Comparison of ENCODE assay signal across 9 mouse cellular contexts in the genomic region with DNA sequence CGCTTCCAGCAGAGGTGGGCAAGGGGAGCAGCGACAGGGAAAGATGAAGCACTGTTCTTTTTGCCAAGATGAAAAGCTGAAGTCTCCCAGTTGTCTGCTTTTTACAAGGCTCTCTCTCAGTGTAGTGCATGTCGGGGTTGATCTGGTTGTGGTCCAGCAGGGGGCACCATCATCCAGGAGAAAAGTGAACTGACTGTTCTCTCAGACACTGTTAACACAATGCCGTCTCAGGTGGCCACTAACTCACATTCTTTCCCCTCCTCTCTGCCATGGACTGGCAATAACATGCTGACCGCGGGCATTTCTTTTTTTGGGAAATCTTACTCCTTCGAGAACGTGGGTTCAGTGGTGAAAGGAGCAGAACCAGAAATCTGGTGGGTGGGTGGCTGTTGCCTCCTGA. TPM values are rescaled to one million over a fixed set of nuclear protein-coding genes. Genes with fewer than 3 reads are reported as not detected.
A peak's percentile ranks its signal among the peaks of the same experiment; 100 is the strongest.
DNase-seq lines count a peak whose midpoint lies in the region; ATAC-seq lines count a peak whose summit lies in the region.
"Had no signal": no experiment of that assay in that cellular context is flagged by ENCODE, and none has a peak within 500 bp of the region (broad histone marks: within the 10 kb centered on the region; RNA-seq: fewer than 3 reads in every experiment).

No protein-coding gene starts in this region.

- H3K9ac ChIP-seq in hindbrain, embryonic 14.5 days, result no peak overlapping the region
- H3K9ac ChIP-seq: liver, embryonic 15.5 days had no signal

- H3K4me3 ChIP-seq in hindbrain, embryonic 14.5 days (replicated peaks; ENCODE audit: low read length), result no peak overlapping the region
- H3K4me3 ChIP-seq: liver, embryonic 15.5 days had no signal

- ATAC-seq in hindbrain, embryonic 14.5 days (ENCODE audit: low FRiP score), result peak; percentile 88

- no peak overlapping the region for H3K27ac ChIP-seq in hindbrain, embryonic 14.5 days
- H3K27ac ChIP-seq: liver, embryonic 15.5 days had no signal

- H3K27me3 ChIP-seq in hindbrain, embryonic 14.5 days (ENCODE audit: control insufficient read depth, insufficient read depth, low read length), result no peaks in the 10 kb centered on the region
- H3K27me3 ChIP-seq: liver, embryonic 15.5 days had no signal

- peaks cover 93% of the 10 kb centered on the region for H3K36me3 ChIP-seq in hindbrain, embryonic 14.5 days (replicated peaks; ENCODE audit: control insufficient read depth, insufficient read depth)

- H3K4me1 ChIP-seq in hindbrain, embryonic 14.5 days (replicated peaks; ENCODE audit: control insufficient read depth, insufficient read depth, low read length), result no peaks in the 10 kb centered on the region
- H3K4me1 ChIP-seq: liver, embryonic 15.5 days had no signal

- 42% methylated on average over 8 of the region's 8 CpGs for WGBS in hindbrain, embryonic 14.5 days

- H3K9me3 ChIP-seq in hindbrain, embryonic 14.5 days (ENCODE audit: control insufficient read depth, low read length), result no peaks in the 10 kb centered on the region
- H3K9me3 ChIP-seq: liver, embryonic 15.5 days had no signal

- peak; percentile 63 for DNase-seq in Muller cell, postnatal 12 days (ENCODE audit: inconsistent ontology term)
- peak; percentile 89 to 92 for DNase-seq in cerebellum, postnatal 10 days
- peak; percentile 68 to 76 for DNase-seq in frontal cortex, postnatal 36 days (ENCODE audit: low spot score in 2 of 2)
- DNase-seq in hindbrain, embryonic 14.5 days (ENCODE audit: low spot score), result peak; percentile 85
- peak; percentile 45 to 87 for DNase-seq in layer of hippocampus, postnatal 25 days (ENCODE audit: extremely low spot score in 1 of 2, low spot score in 1 of 2)
- DNase-seq in lung, postnatal 14 days, result peak; percentile 87
- peak; percentile 85 for DNase-seq in retina, embryonic 14.5 days (ENCODE audit: low spot score)
- peak; percentile 78 for DNase-seq in thymus, postnatal 25 days

- H3K4me2 ChIP-seq in hindbrain, embryonic 14.5 days (replicated peaks), result no peak overlapping the region
- H3K4me2 ChIP-seq: liver, embryonic 15.5 days had no signal

RNA-seq across cellular contexts. Expression of gene Mat2a, which starts 11.3 kb away (rescaled TPM):
- polyA plus RNA-seq in hindbrain, embryonic 14.5 days (2014; fragmentation: Nextera tagmentation; extraction: Ambion mirVana), result 336 and 338 TPM in 2 replicates
- total RNA-seq in layer of hippocampus, postnatal 25 days (2021), result 100 to 1,000 TPM; 155 to 171 TPM

RNA-seq across cellular contexts. Expression of gene Ggcx, which starts 13.9 kb away (rescaled TPM):
- polyA plus RNA-seq in hindbrain, embryonic 14.5 days (2014; fragmentation: Nextera tagmentation; extraction: Ambion mirVana), result 7.4 and 10.9 TPM in 2 replicates
- total RNA-seq in layer of hippocampus, postnatal 25 days (2021), result 10 to 100 TPM; 19.8 to 22.4 TPM

RNA-seq across cellular contexts. Expression of gene Vamp8, which starts 37.5 kb away (rescaled TPM):
- 21.9 and 28.8 TPM in 2 replicates for polyA plus RNA-seq in hindbrain, embryonic 14.5 days (2014; fragmentation: Nextera tagmentation; extraction: Ambion mirVana)
- total RNA-seq in layer of hippocampus, postnatal 25 days (2021), result 10 to 100 TPM; 14.3 to 16.2 TPM

RNA-seq across cellular contexts. Expression of gene Vamp5, which starts 47.8 kb away (rescaled TPM):
- 21.8 and 23.6 TPM in 2 replicates for polyA plus RNA-seq in hindbrain, embryonic 14.5 days (2014; fragmentation: Nextera tagmentation; extraction: Ambion mirVana)
- 1 to 10 TPM; 3.9 to 4.6 TPM for total RNA-seq in layer of hippocampus, postnatal 25 days (2021)
